Mouse (Mus musculus): ENCODE results near the gene Selenop. TPM values are rescaled to one million over a fixed set of nuclear protein-coding genes. Genes with fewer than 3 reads are reported as not detected.

Selenop gene
- polyA plus RNA-seq, 1 experiment from 2014 or later, result 53.5 TPM

DNA sequence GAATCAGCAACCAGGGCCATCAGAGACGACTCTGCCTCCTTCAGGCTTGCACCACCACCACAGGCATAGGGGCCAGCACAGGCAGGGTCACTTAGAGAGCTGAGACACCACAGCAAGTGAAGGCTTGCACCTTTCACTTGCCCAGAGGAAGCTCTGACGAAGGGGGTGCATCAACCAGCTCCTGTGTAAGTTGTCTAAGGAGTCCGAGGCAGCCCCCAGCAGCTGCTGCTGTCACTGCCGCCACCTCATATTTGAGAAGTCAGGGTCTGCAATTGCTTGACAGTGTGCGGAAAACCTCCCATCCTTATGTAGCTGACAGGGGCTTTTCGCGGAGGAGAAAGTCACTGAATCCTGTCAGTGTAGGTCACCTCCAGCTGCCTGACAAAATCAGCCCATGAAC, 10.9 kb downstream of the Selenop start:
- no peak overlapping the region for H3K4me3 ChIP-seq
- DNase-seq (ENCODE audit: low spot score), result no peak
- no peaks in the 10 kb centered on the region for H3K27me3 ChIP-seq (ENCODE audit: low read depth, poor library complexity, severe bottlenecking)
- H3K4me1 ChIP-seq, result no peaks in the 10 kb centered on the region
- no peaks in the 10 kb centered on the region for H3K9me3 ChIP-seq (replicated peaks)
- WGBS, result 87% methylated on average over 7 of the region's 7 CpGs
- H3K27ac ChIP-seq (replicated peaks), result no peak overlapping the region
- H3K36me3 ChIP-seq, result 0 out of 2 replicates have a peak, but pooled peaks cover 4% of the 10 kb centered on the region

DNA sequence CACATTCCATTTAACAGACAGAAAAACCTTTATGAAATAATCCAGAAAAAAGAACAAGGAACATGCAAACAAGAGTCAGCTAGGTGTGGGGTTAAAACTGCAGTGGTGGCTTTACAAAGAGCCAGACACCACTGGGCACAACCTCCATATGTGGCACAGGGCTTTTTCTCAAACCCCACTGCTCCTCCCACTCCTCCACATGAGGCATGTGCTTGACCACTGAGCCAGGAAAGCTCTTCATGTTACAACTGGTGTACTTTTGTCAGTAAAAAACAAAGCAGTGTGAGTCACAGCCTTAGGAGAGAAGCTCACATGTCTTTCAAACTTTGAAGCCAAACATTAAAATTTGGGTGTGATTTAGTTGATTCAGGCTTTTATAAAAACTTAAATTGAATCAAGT, 12.9 kb downstream of the Selenop start:
- no peak overlapping the region for H3K4me3 ChIP-seq
- no peaks in the 10 kb centered on the region for H3K9me3 ChIP-seq (replicated peaks)
- no peak for DNase-seq (ENCODE audit: low spot score)
- no peaks in the 10 kb centered on the region for H3K4me1 ChIP-seq
- H3K27ac ChIP-seq (replicated peaks), result no peak overlapping the region
- H3K27me3 ChIP-seq (ENCODE audit: low read depth, poor library complexity, severe bottlenecking), result no peaks in the 10 kb centered on the region
- 0 out of 2 replicates have a peak, but pooled peaks cover 4% of the 10 kb centered on the region for H3K36me3 ChIP-seq

DNA sequence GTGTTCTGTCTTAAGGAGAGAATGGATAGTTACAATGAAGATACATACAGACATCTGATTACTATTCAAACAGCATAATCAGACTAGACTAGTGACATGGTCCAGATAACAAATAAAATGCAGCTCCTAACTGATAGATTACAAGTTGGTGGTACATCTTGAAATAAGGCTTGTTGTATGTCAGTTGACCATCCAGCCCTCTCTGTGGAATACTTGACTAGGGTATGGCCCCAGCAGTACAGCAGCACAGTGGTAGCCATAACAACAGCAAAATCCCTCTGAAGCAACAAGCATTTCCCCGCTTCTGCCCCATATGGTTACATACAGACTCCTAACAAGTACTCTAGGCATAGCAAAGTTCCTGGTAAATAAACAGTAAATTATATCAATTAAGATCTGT, 13.4 kb downstream of the Selenop start:
- H3K36me3 ChIP-seq, result 0 out of 2 replicates have a peak, but pooled peaks cover 4% of the 10 kb centered on the region
- H3K9me3 ChIP-seq (replicated peaks), result no peaks in the 10 kb centered on the region
- no peak for DNase-seq (ENCODE audit: low spot score)
- no peak overlapping the region for H3K27ac ChIP-seq (replicated peaks)
- H3K4me1 ChIP-seq, result no peaks in the 10 kb centered on the region
- H3K4me3 ChIP-seq, result no peak overlapping the region
- no peaks in the 10 kb centered on the region for H3K27me3 ChIP-seq (ENCODE audit: low read depth, poor library complexity, severe bottlenecking)
- WGBS, result 63% methylated on average over 1 of the region's 1 CpGs

DNA sequence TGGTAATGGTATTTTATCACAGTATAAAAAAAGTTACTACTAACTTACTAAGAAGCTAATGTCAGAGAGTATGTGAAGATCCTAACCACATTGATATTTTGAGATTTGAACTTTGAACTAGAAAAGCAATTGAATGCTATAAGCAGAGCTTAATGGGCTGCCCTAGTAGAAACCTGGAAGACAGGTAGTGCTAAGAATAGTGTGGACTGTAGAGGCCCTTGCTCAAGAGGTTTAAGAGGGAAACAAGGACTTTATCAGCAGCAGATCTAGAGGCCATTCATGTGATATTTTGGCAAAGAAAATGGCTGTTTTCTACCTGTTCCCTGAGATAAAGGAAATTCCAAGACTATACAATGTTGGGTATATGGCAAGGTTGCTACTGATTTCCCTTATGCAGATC, 17.7 kb downstream of the Selenop start:
- Histone ChIP-seq H3K4me3 (no peak overlapping the region), H3K27me3 (ENCODE audit: low read depth, poor library complexity, severe bottlenecking) (no peaks in the 10 kb centered on the region), H3K4me1 (no peaks in the 10 kb centered on the region), H3K9me3 (replicated peaks) (no peaks in the 10 kb centered on the region), H3K27ac (replicated peaks) (no peak overlapping the region), H3K36me3 (no peaks in the 10 kb centered on the region)
- DNase-seq (ENCODE audit: low spot score), result no peak

DNA sequence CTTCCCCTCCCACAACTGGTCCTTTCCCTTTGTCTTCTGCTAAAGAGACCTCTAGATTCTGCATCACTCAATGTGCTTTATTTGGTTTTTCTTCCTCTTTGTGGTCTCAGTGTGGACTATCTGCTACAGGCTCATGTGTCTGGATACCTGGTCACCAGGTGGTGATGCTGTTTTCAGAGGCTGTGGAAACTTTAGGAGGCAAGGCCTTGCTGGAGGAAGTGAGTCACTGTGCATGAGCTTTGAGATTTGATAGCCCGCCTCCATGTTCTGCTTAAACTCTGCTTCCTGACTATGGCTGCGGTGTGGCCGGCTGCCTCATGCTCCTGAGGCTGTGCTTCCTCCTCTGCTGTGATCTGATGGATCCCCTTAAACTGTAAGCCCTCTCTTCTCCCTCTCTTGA, 22.1 kb downstream of the Selenop start:
- WGBS, result 90% methylated on average over 3 of the region's 3 CpGs
- Histone ChIP-seq H3K27me3 (ENCODE audit: low read depth, poor library complexity, severe bottlenecking) (no peaks in the 10 kb centered on the region), H3K27ac (replicated peaks) (no peak overlapping the region), H3K9me3 (replicated peaks) (no peaks in the 10 kb centered on the region), H3K4me3 (no peak overlapping the region), H3K36me3 (no peaks in the 10 kb centered on the region), H3K4me1 (no peaks in the 10 kb centered on the region)
- no peak for DNase-seq (ENCODE audit: low spot score)

DNA sequence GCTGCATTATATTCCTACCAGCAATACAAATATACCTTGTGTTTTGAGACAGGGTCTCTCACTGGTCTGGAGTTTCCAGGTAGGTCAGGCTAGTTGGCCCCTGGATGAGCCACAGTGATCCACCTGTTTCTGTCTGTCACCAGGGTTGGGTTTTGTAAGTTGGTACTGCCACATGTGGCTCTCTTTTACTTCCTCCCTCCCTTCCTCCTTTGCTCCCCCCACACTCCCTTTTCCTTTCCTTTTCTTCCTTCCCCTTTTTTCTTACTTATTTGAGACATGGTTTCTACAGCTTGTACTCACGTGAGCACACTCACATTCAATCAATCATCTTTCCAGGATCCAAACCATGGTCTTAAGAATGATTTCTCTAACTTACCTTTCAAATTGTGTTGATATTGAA, 25.1 kb downstream of the Selenop start:
- 77% methylated on average over 1 of the region's 1 CpGs for WGBS
- DNase-seq (ENCODE audit: low spot score), result no peak
- Histone ChIP-seq H3K27me3 (ENCODE audit: low read depth, poor library complexity, severe bottlenecking) (no peaks in the 10 kb centered on the region), H3K4me1 (no peaks in the 10 kb centered on the region), H3K36me3 (no peaks in the 10 kb centered on the region), H3K9me3 (replicated peaks) (no peaks in the 10 kb centered on the region), H3K4me3 (no peak overlapping the region), H3K27ac (replicated peaks) (no peak overlapping the region)

DNA sequence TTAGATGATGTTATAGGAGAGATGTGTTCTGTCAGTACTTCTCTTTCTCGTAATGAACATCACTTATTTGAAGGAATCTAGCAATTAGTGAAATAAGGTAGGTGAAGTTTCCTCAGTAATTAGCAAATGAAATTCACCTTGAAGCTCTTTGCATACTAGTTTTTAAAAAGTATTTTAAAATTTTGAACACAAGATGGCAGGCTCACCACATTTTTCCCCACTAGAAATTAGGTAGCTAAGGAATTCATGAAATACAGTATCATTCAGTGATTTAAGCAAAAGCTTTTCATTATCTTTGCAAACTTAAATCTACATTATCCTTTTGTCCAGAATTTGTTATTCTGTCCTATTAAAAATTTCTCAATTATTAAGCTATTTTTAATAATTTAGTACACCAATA, 27.6 kb downstream of the Selenop start:
- Histone ChIP-seq H3K4me3 (no peak overlapping the region), H3K4me1 (no peaks in the 10 kb centered on the region), H3K36me3 (no peaks in the 10 kb centered on the region), H3K27ac (replicated peaks) (no peak overlapping the region), H3K27me3 (ENCODE audit: low read depth, poor library complexity, severe bottlenecking) (no peaks in the 10 kb centered on the region), H3K9me3 (replicated peaks) (no peaks in the 10 kb centered on the region)
- WGBS, result 89% methylated on average over 1 of the region's 1 CpGs
- no peak for DNase-seq (ENCODE audit: low spot score)

DNA sequence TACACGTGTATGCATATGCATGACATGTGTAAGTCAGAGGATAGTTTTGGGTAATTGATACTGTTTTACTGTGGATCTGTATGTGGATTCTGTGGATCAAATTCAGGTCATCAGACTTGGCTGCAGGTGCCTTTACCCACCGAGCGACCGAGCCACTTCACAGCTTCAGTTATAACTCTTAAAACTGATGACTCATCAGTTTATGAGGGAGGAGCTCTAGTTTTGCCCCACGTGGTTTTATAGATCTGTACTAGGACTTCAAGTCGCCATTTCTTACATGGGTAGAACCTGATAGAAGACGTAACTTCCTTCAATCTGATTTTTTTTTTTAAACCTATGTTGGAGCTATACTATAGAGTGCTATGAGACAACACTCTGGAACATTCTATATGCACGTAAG, 29.3 kb downstream of the Selenop start:
- Histone ChIP-seq H3K9me3 (replicated peaks) (no peaks in the 10 kb centered on the region), H3K4me1 (no peaks in the 10 kb centered on the region), H3K36me3 (no peaks in the 10 kb centered on the region), H3K27me3 (ENCODE audit: low read depth, poor library complexity, severe bottlenecking) (no peaks in the 10 kb centered on the region), H3K4me3 (no peak overlapping the region), H3K27ac (replicated peaks) (no peak overlapping the region)
- no peak for DNase-seq (ENCODE audit: low spot score)
- WGBS, result 87% methylated on average over 8 of the region's 8 CpGs

DNA sequence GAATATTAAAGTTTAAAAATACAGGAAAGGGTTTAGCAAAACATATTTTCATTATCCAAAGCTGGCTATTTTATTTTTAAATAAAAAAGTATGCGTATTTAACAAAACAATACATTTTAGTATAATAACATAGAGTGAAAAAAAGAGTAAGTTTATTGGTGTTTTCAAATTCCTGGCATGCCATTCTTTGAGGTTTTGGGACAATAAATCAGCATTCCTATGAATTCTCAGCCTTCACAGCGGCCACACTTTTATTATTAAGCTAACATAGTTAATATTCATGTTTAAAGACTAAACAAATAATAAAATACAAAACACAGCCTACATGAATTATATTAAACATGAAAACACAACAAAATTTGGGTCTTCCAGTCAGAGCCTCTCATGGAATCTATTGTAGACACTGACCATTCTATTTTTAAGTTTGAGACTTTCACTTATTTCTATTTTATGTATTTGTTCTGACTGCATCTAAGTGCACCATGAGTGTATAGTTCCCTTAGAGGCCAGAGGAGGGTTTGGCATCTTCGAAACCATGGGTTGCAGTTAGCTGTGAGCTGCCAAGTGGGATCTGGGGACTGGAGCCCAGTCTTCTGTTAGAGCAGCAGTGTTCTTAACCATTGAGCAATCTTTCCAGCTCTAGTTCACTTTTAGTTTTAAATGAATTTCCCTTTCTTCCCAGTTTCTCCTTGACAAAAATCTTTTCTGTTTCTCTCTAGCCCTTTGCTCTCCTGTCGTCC, 32.2 kb downstream of the Selenop start:
- no peak overlapping the region for H3K4me3 ChIP-seq
- DNase-seq (ENCODE audit: low spot score), result no peak
- H3K4me1 ChIP-seq, result no peaks in the 10 kb centered on the region
- no peak overlapping the region for H3K27ac ChIP-seq (replicated peaks)
- no peaks in the 10 kb centered on the region for H3K9me3 ChIP-seq (replicated peaks)
- H3K27me3 ChIP-seq (ENCODE audit: low read depth, poor library complexity, severe bottlenecking), result no peaks in the 10 kb centered on the region
- no peaks in the 10 kb centered on the region for H3K36me3 ChIP-seq
- 85% methylated on average over 4 of the region's 4 CpGs for WGBS

DNA sequence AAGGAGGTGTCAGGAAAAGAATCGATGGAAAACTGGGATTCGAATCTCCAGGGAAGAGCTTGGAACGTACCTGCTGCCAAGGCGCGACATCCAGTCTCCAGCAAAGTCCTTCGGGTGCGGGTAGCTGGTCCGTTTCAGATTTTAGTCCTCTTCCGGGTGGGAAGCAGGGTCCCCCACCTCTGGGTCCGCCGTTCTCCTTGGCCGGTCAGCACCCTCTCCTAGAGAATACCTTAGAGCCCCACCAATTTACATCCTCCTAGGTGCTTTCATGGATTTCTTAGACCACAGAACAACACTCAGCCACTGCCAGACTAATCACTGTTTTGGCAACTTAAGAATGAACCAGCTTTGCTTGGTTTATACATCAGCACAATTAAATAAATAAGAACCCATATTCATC, 35.1 kb downstream of the Selenop start, which contains the start of gene Ccdc152:
Gene Ccdc152, minus strand, starts transcription at position 101 of the 400 bp plus-strand sequence.
- H3K4me3 ChIP-seq, result no peak within 1 kb of the TSS
- DNase-seq (ENCODE audit: low spot score), result no peak
- WGBS, result 92% methylated on average over 12 of the region's 12 CpGs
- no peaks in the 10 kb centered on the region for H3K36me3 ChIP-seq
- no peaks in the 10 kb centered on the region for H3K27me3 ChIP-seq (ENCODE audit: low read depth, poor library complexity, severe bottlenecking)
- H3K4me1 ChIP-seq, result no peaks in the 10 kb centered on the region
- H3K27ac ChIP-seq (replicated peaks), result no peak within 1 kb of the TSS
- no peaks in the 10 kb centered on the region for H3K9me3 ChIP-seq (replicated peaks)

DNA sequence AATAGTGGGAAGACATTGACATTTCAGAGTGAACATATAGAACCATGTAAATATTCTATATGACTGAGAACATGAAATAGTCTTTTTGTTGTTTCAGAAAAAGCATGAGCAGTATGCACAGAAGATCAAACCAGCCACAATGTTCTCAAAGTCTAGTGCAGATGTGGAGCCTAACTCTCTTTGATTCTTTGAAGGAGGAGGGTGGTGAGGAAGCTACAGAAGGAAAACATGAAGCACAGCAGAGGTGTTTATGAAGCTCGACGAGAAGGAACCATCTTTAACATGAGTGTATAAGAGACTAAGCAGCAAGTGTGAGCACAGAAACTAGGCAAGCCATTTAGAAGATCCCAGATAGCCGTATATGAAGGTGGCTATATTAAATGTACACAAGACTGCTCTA, 41.5 kb downstream of the Selenop start:
- no peak overlapping the region for H3K27ac ChIP-seq (replicated peaks)
- H3K9me3 ChIP-seq (replicated peaks), result no peaks in the 10 kb centered on the region
- no peak overlapping the region for H3K4me3 ChIP-seq
- DNase-seq (ENCODE audit: low spot score), result no peak
- H3K27me3 ChIP-seq (ENCODE audit: low read depth, poor library complexity, severe bottlenecking), result no peaks in the 10 kb centered on the region
- no peaks in the 10 kb centered on the region for H3K4me1 ChIP-seq
- 86% methylated on average over 3 of the region's 3 CpGs for WGBS
- H3K36me3 ChIP-seq, result no peaks in the 10 kb centered on the region

DNA sequence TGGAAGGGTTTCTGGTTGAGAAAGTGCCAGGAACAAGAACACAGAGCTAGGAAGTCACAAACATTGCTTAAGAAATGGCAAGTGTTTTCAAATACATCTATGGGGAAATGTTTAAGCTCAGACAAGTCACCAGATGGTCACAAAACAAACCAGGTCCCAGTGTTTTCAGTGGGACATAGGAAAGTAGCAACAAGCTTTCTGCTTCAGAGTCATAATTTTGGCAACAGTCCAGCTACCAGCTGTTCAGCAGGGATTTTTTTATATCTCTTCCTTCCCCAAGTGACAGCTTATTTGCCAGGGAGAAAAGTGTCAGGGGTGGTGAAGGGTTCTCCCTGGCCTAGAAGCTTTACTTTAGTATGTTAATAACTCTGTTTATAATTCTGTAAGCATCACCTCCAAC, 44.6 kb downstream of the Selenop start:
- H3K4me3 ChIP-seq, result no peak overlapping the region
- no peaks in the 10 kb centered on the region for H3K27me3 ChIP-seq (ENCODE audit: low read depth, poor library complexity, severe bottlenecking)
- no peaks in the 10 kb centered on the region for H3K36me3 ChIP-seq
- DNase-seq (ENCODE audit: low spot score), result no peak
- no peaks in the 10 kb centered on the region for H3K9me3 ChIP-seq (replicated peaks)
- no peaks in the 10 kb centered on the region for H3K4me1 ChIP-seq
- no peak overlapping the region for H3K27ac ChIP-seq (replicated peaks)

DNA sequence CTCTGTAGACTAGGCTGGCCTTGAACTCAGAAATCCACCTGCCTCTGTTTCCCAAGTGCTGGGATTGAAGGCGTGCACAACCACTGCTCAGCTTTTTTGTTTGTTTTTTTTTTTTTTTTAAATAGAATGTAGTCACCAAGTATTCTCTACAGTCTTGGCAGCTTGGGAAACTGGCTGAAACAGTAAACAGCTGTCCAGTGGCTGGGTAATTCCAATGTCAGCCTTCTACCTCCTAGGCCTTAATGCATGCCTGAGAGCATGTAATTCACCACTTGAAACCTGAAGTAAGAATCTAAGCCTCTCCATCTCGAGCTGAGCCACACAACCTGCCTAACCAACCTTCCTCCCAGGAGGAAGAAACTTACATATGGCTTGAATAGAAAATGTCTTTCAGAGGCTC, 48.3 kb downstream of the Selenop start:
- DNase-seq (ENCODE audit: low spot score), result no peak
- Histone ChIP-seq H3K9me3 (replicated peaks) (no peaks in the 10 kb centered on the region), H3K36me3 (no peaks in the 10 kb centered on the region), H3K27ac (replicated peaks) (no peak overlapping the region), H3K4me1 (no peaks in the 10 kb centered on the region), H3K27me3 (ENCODE audit: low read depth, poor library complexity, severe bottlenecking) (no peaks in the 10 kb centered on the region), H3K4me3 (no peak overlapping the region)
- 88% methylated on average over 2 of the region's 2 CpGs for WGBS

DNA sequence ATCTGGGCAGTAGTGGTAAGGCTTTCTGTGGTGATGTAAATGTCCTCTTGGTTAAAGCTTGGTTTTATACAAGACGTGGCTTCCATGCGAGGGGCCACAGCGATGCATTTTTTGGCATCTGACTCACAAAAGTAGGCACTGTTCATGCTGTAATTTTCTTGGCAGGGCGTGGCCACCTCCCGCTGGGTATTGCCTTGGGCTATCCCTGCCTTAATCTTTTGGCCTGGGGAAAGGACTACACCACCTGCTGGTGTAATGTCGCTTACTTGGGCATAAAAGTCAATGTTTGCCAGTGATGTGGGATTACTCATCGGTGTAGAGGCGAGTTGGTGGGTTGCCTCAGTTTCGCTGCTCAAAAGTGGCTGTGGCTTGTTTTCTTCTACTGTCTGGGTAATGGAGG, 51.6 kb downstream of the Selenop start:
- no peaks in the 10 kb centered on the region for H3K9me3 ChIP-seq (replicated peaks)
- DNase-seq (ENCODE audit: low spot score), result no peak
- no peaks in the 10 kb centered on the region for H3K36me3 ChIP-seq
- no peak overlapping the region for H3K27ac ChIP-seq (replicated peaks)
- H3K4me3 ChIP-seq, result no peak overlapping the region
- 82% methylated on average over 9 of the region's 9 CpGs for WGBS
- H3K27me3 ChIP-seq (ENCODE audit: low read depth, poor library complexity, severe bottlenecking), result no peaks in the 10 kb centered on the region
- no peaks in the 10 kb centered on the region for H3K4me1 ChIP-seq
